Mouse (Mus musculus) layer of hippocampus, adult 9-10 months (tissue): ENCODE data around the gene Nrxn1.

Experiments used
- DNase-seq: peaks from one replicate; pipeline ENCODE4 v3.0.0; 2022; ENCODE audit warnings: low spot score

Gene Nrxn1

GRCm38 (mm10) chr17:90809197-90810163, 283.4 kb downstream of the Nrxn1 start:
- peak; percentile 81 for DNase-seq

GRCm38 (mm10) chr17:90808256-90808655, 284.6 kb downstream of the Nrxn1 start:
- no peak for DNase-seq

GRCm38 (mm10) chr17:90807199-90807598, 285.7 kb downstream of the Nrxn1 start:
- no peak for DNase-seq

- DNase-seq = no peak
These were observed 294.2 kb downstream of the Nrxn1 start for GRCm38 (mm10) chr17:90798689-90799088.

- no peak for DNase-seq
These were observed 295.1 kb downstream of the Nrxn1 start for GRCm38 (mm10) chr17:90797659-90798288.

- DNase-seq = no peak
These were observed 295.9 kb downstream of the Nrxn1 start for GRCm38 (mm10) chr17:90796974-90797373.

- DNase-seq = no peak
These were observed 304.3 kb downstream of the Nrxn1 start for GRCm38 (mm10) chr17:90788491-90789127.

- no peak for DNase-seq
These were observed 304.8 kb downstream of the Nrxn1 start for GRCm38 (mm10) chr17:90788040-90788439.

- DNase-seq = no peak
These were observed 305.6 kb downstream of the Nrxn1 start for GRCm38 (mm10) chr17:90787121-90787788.

GRCm38 (mm10) chr17:90780481-90780880, 312.4 kb downstream of the Nrxn1 start:
- no peak for DNase-seq

GRCm38 (mm10) chr17:90775397-90775796, 317.5 kb downstream of the Nrxn1 start:
- DNase-seq = no peak

- no peak for DNase-seq
These were observed 319.6 kb downstream of the Nrxn1 start for GRCm38 (mm10) chr17:90773233-90773632.

- no peak for DNase-seq
These were observed 324.7 kb downstream of the Nrxn1 start for GRCm38 (mm10) chr17:90768216-90768615.

GRCm38 (mm10) chr17:90727124-90727523, 365.7 kb downstream of the Nrxn1 start:
- DNase-seq = no peak

- DNase-seq = no peak
These were observed 388.1 kb downstream of the Nrxn1 start for GRCm38 (mm10) chr17:90704773-90705172.

GRCm38 (mm10) chr17:90702626-90703025, 390.2 kb downstream of the Nrxn1 start:
- DNase-seq = no peak

GRCm38 (mm10) chr17:90696071-90696800, 396.6 kb downstream of the Nrxn1 start:
- no peak for DNase-seq

GRCm38 (mm10) chr17:90695086-90695584, 397.7 kb downstream of the Nrxn1 start:
- DNase-seq = no peak

GRCm38 (mm10) chr17:90684172-90684571, 408.7 kb downstream of the Nrxn1 start:
- no peak for DNase-seq

GRCm38 (mm10) chr17:90681019-90681418, 411.9 kb downstream of the Nrxn1 start:
- DNase-seq = no peak

GRCm38 (mm10) chr17:90676676-90677075, 416.2 kb downstream of the Nrxn1 start:
- DNase-seq = no peak
